Mouse (Mus musculus) MEL (cell line): ENCODE data around the gene Lsm2. TPM values are rescaled to one million over a fixed set of nuclear protein-coding genes. Genes with fewer than 3 reads are reported as not detected.
A peak's percentile ranks its signal among the peaks of the same experiment; 100 is the strongest.

ENCODE experiments used
- DNase-seq: peaks from one replicate; pipeline ENCODE4 v3.0.0; 2011; ENCODE audit warnings: low read depth, low spot score
- H3K27ac ChIP-seq: 2 replicates; pipeline ENCODE4 v1.5.1; 2012; ENCODE audit warnings: low read depth, mild to moderate bottlenecking, control low read depth, low read length, moderate library complexity; ENCODE audit not compliant: control insufficient read depth
- H3K27me3 ChIP-seq, 2 experiments: fragments of 150-350 bp in 1 of 2; sonication (generic) in 1 of 2; 2 replicates each; pipeline ENCODE4 v1.6.1; 2012; ENCODE audit warnings: low read length in 2 of 2, mild to moderate bottlenecking in 2 of 2, improper control_type of control experiment in 1 of 2, moderate library complexity in 1 of 2; ENCODE audit not compliant: insufficient read depth in 2 of 2, control insufficient read depth in 1 of 2
- H3K36me3 ChIP-seq, 2 experiments: 2 replicates each; pipeline ENCODE4 v1.6.1; 2012 to 2014; ENCODE audit warnings: low read length in 2 of 2, improper control_type of control experiment in 1 of 2, inconsistent platforms in 1 of 2, mild to moderate bottlenecking in 1 of 2; ENCODE audit not compliant: insufficient read depth in 2 of 2, control insufficient read depth in 1 of 2
- H3K4me1 ChIP-seq, 2 experiments: fragments of 150-350 bp in 1 of 2; sonication (generic) in 1 of 2; 2 replicates each; pipeline ENCODE4 v1.6.1; 2012; ENCODE audit warnings: low read length in 2 of 2, improper control_type of control experiment in 1 of 2, mild to moderate bottlenecking in 1 of 2; ENCODE audit not compliant: insufficient read depth in 2 of 2, control insufficient read depth in 1 of 2
- H3K4me3 ChIP-seq, 2 experiments: fragments of 150-350 bp in 1 of 2; sonication (generic) in 1 of 2; 2 replicates each; pipeline ENCODE4 v1.5.1; 2012; ENCODE audit warnings: low read depth in 2 of 2, low read length in 2 of 2, mild to moderate bottlenecking in 2 of 2, moderate library complexity in 2 of 2, control low read depth in 1 of 2, improper control_type of control experiment in 1 of 2; ENCODE audit not compliant: control insufficient read depth in 1 of 2, insufficient read depth in 1 of 2
- H3K79me2 ChIP-seq: 2 replicates; pipeline ENCODE4 v1.6.1; 2012; ENCODE audit warnings: mild to moderate bottlenecking, low read length, moderate library complexity; ENCODE audit not compliant: control insufficient read depth, poor library complexity, insufficient read depth
- H3K9ac ChIP-seq: 2 replicates; pipeline ENCODE4 v1.6.1; 2012; ENCODE audit warnings: low read depth, mild to moderate bottlenecking, control low read depth, low read length, moderate library complexity; ENCODE audit not compliant: control insufficient read depth, poor library complexity, severe bottlenecking
- H3K9me3 ChIP-seq: fragments of 150-350 bp; sonication (generic); replicated peaks from 2 replicates; pipeline ENCODE4 v1.6.1; 2012; ENCODE audit warnings: mild to moderate bottlenecking, low read length, improper control_type of control experiment, moderate library complexity; ENCODE audit not compliant: insufficient read depth
- BHLHE40 ChIP-seq: IDR thresholded peaks from 2 replicates; pipeline ENCODE4 v1.6.1; 2012; ENCODE audit warnings: low read depth, mild to moderate bottlenecking, inconsistent platforms, low read length, improper control_type of control experiment, borderline replicate concordance
- ELF1 ChIP-seq: IDR thresholded peaks from 2 replicates; pipeline ENCODE4 v1.6.1; 2014; ENCODE audit warnings: low read depth, mild to moderate bottlenecking, inconsistent platforms, low read length, improper control_type of control experiment, moderate library complexity
- ETS1 ChIP-seq: IDR thresholded peaks from 2 replicates; pipeline ENCODE4 v1.6.1; 2012; ENCODE audit warnings: low read depth, mild to moderate bottlenecking, inconsistent platforms, low read length, improper control_type of control experiment, moderate library complexity
- GABPA ChIP-seq: IDR thresholded peaks from 2 replicates; pipeline ENCODE4 v1.6.1; 2012; ENCODE audit warnings: low read depth, mild to moderate bottlenecking, inconsistent platforms, low read length, improper control_type of control experiment, moderate library complexity
- GATA1 ChIP-seq: IDR thresholded peaks from 2 replicates; pipeline ENCODE4 v1.6.1; 2011; ENCODE audit warnings: low read depth, low read length, improper control_type of control experiment
- HCFC1 ChIP-seq: IDR thresholded peaks from 2 replicates; pipeline ENCODE4 v1.6.1; 2012; ENCODE audit warnings: low read depth, mild to moderate bottlenecking, inconsistent platforms, low read length, improper control_type of control experiment, moderate library complexity
- KAT2A ChIP-seq: conservative IDR thresholded peaks from 2 replicates; pipeline ENCODE4 v1.6.1; 2012; ENCODE audit warnings: low read depth, low read length, improper control_type of control experiment, inconsistent platforms
- MAFK ChIP-seq: IDR thresholded peaks from 2 replicates; pipeline ENCODE4 v1.6.1; 2011; ENCODE audit warnings: low read depth, mild to moderate bottlenecking, low read length, improper control_type of control experiment, borderline replicate concordance
- MEF2A ChIP-seq: IDR thresholded peaks from 2 replicates; pipeline ENCODE4 v1.6.1; 2014; ENCODE audit warnings: low read depth, mild to moderate bottlenecking, inconsistent platforms, low read length, improper control_type of control experiment; ENCODE audit not compliant: poor library complexity, insufficient replicate concordance, severe bottlenecking; ENCODE audit errors: extremely low read depth
- MYB ChIP-seq: IDR thresholded peaks from 2 replicates; pipeline ENCODE4 v1.6.1; 2011; ENCODE audit warnings: mild to moderate bottlenecking, low read depth, low read length, improper control_type of control experiment
- MYC ChIP-seq: IDR thresholded peaks from 2 replicates; pipeline ENCODE4 v1.6.1; 2011; ENCODE audit warnings: low read depth, mild to moderate bottlenecking, low read length, improper control_type of control experiment, moderate library complexity
- NELFE ChIP-seq: IDR thresholded peaks from 2 replicates; pipeline ENCODE4 v1.6.1; 2011; ENCODE audit warnings: low read depth, low read length, improper control_type of control experiment
- NRF1 ChIP-seq: IDR thresholded peaks from 2 replicates; pipeline ENCODE4 v1.6.1; 2014; ENCODE audit warnings: low read depth, mild to moderate bottlenecking, inconsistent platforms, low read length, improper control_type of control experiment, moderate library complexity; ENCODE audit not compliant: poor library complexity, insufficient read depth, severe bottlenecking
- POLR2A ChIP-seq, 2 experiments: IDR thresholded peaks; 2 replicates each; pipeline ENCODE4 v1.6.1; 2011 to 2012; ENCODE audit warnings: low read length in 2 of 2, mild to moderate bottlenecking in 2 of 2, control low read depth in 1 of 2, improper control_type of control experiment in 1 of 2, low read depth in 1 of 2, moderate library complexity in 1 of 2; ENCODE audit not compliant: control insufficient read depth in 1 of 2, insufficient read depth in 1 of 2, poor library complexity in 1 of 2
- POLR2AphosphoS2 ChIP-seq: IDR thresholded peaks from 2 replicates; pipeline ENCODE4 v1.6.1; 2011; ENCODE audit warnings: low read length, improper control_type of control experiment
- RAD21 ChIP-seq: IDR thresholded peaks from 2 replicates; pipeline ENCODE4 v1.6.1; 2011; ENCODE audit warnings: mild to moderate bottlenecking, low read depth, low read length, improper control_type of control experiment
- RCOR1 ChIP-seq: IDR thresholded peaks from 2 replicates; pipeline ENCODE4 v1.6.1; 2012; ENCODE audit warnings: low read depth, mild to moderate bottlenecking, inconsistent platforms, low read length, improper control_type of control experiment
- TCF12 ChIP-seq: IDR thresholded peaks from 2 replicates; pipeline ENCODE4 v1.6.1; 2014; ENCODE audit warnings: low read depth, mild to moderate bottlenecking, inconsistent platforms, low read length, improper control_type of control experiment, moderate library complexity
- ZC3H11A ChIP-seq: IDR thresholded peaks from 2 replicates; pipeline ENCODE4 v1.6.1; 2012; ENCODE audit warnings: low read depth, mild to moderate bottlenecking, inconsistent platforms, low read length, improper control_type of control experiment
- ZMIZ1 ChIP-seq: IDR thresholded peaks from 2 replicates; pipeline ENCODE4 v1.6.1; 2012; ENCODE audit warnings: low read depth, mild to moderate bottlenecking, inconsistent platforms, low read length, improper control_type of control experiment, moderate library complexity
- ZNF384 ChIP-seq: IDR thresholded peaks from 2 replicates; pipeline ENCODE4 v1.6.1; 2012; ENCODE audit warnings: low read depth, mild to moderate bottlenecking, inconsistent platforms, low read length, improper control_type of control experiment
- polyA plus RNA-seq, 2 experiments: library from polyadenylated mRNA; stranded (reverse) in 1 of 2; unstranded in 1 of 2; fragments of >175 nt in 1 of 2; fragments of >200 nt in 1 of 2; gene quantifications; 2 replicates each; pipeline versions ENCODE4 v1.2.1 to v1.2.4; 2012; ENCODE audit warnings: low replicate concordance in 2 of 2, low read depth in 1 of 2; ENCODE audit not compliant: insufficient read length in 2 of 2, insufficient read depth in 1 of 2, missing spikeins in 1 of 2
- total RNA-seq: library from RNA; depleted of rRNA; stranded (reverse); fragments of 300-350 nt; gene quantifications from 2 replicates; pipeline ENCODE4 v1.2.3, GENCODE M21; 2012

Lsm2 gene
- total and polyA plus RNA-seq, 3 experiments, result 57.9 to 180 TPM; not detected in 1

GRCm38 (mm10) chr17:35007387-35007991 is 25.8 kb downstream of the Lsm2 start (continued):
- TF ChIP-seq GABPA (no peak), MYC (no peak), MYB (no peak), ETS1 (no peak), BHLHE40 (no peak), MAFK (peak; percentile 46; the same call in 1 of the 2 replicates), KAT2A (no peak), RAD21 (peak; percentile 36), POLR2AphosphoS2 (no peak), POLR2A (IDR thresholded peaks at IDR 0.05; ENCODE audit: control insufficient read depth in 1 of 2, insufficient read depth in 1 of 2, low read depth in 1 of 2, low read length in 2 of 2, poor library complexity in 1 of 2) (no peak), ZMIZ1 (no peak), ELF1 (0 out of 2 replicates have a peak, but pooled peaks have one; percentile 14)

GRCm38 (mm10) chr17:35009586-35009985 is 27.9 kb downstream of the Lsm2 start:
- peaks cover 13% of the 10 kb centered on the region; the same call in 1 of the 2 replicates for H3K79me2 ChIP-seq
- peaks cover 2 to 6% of the 10 kb centered on the region in 2 experiments for H3K36me3 ChIP-seq
- TF ChIP-seq ZC3H11A (no peak), MEF2A (no peak), MYB (no peak), RAD21 (no peak), NRF1 (no peak), GATA1 (no peak), TCF12 (no peak), NELFE (no peak), RCOR1 (no peak), POLR2A (IDR thresholded peaks at IDR 0.05; ENCODE audit: control insufficient read depth in 1 of 2, insufficient read depth in 1 of 2, low read depth in 1 of 2, low read length in 2 of 2, poor library complexity in 1 of 2) (no peak), ZNF384 (no peak), HCFC1 (no peak)

More at GRCm38 (mm10) chr17:35009586-35009985, 27.9 kb downstream of the Lsm2 start:
- H3K4me3 ChIP-seq, result no peak overlapping the region
- no peaks in the 10 kb centered on the region for H3K9me3 ChIP-seq
- no peaks in the 10 kb centered on the region for H3K27me3 ChIP-seq
- H3K27ac ChIP-seq, result no peak overlapping the region
- DNase-seq, result no peak
- H3K4me1 ChIP-seq, result peaks cover 0 to 9% of the 10 kb centered on the region in 2 experiments; a peak in 2 of 4 replicates
- no peak overlapping the region for H3K9ac ChIP-seq
